Mouse (Mus musculus) hindbrain, embryonic 12.5 days (tissue): Measurements from ENCODE around the gene B3gntl1. TPM values are rescaled to one million over a fixed set of nuclear protein-coding genes. Genes with fewer than 3 reads are reported as not detected.
"Not testable (repeated sequence)": the region's sequence is repeated elsewhere in the genome, so short reads cannot be mapped to it uniquely, and the experiment has no call there.

Source experiments
- ATAC-seq: fragments of 200-750 bp; cut with Nextera tagmentation; 2 replicates; pipeline ENCODE4 v1.8.0; 2017; ENCODE audit warnings: moderate TSS enrichment; ENCODE audit not compliant: low FRiP score
- H3K27ac ChIP-seq: fragments of 300-500 bp; sonication (generic); 2 replicates; pipeline ENCODE4 v1.5.1; 2016; ENCODE audit warnings: mild to moderate bottlenecking
- H3K27me3 ChIP-seq: fragments of 300-500 bp; sonication (generic); 2 replicates; pipeline ENCODE4 v1.6.1; 2016; ENCODE audit warnings: mild to moderate bottlenecking
- H3K36me3 ChIP-seq: fragments of 300-500 bp; sonication (generic); 2 replicates; pipeline ENCODE4 v1.6.1; 2016; ENCODE audit warnings: mild to moderate bottlenecking
- H3K4me1 ChIP-seq: fragments of 300-500 bp; sonication (generic); 2 replicates; pipeline ENCODE4 v1.6.1; 2016
- H3K4me2 ChIP-seq: fragments of 300-500 bp; sonication (generic); replicated peaks from 2 replicates; pipeline ENCODE4 v1.6.1; 2016; ENCODE audit warnings: mild to moderate bottlenecking
- H3K4me3 ChIP-seq: fragments of 300-500 bp; sonication (generic); 2 replicates; pipeline ENCODE4 v1.5.1; 2016; ENCODE audit warnings: mild to moderate bottlenecking
- H3K9ac ChIP-seq: fragments of 300-500 bp; sonication (generic); 2 replicates; pipeline ENCODE4 v1.6.1; 2016; ENCODE audit warnings: mild to moderate bottlenecking, moderate library complexity
- H3K9me3 ChIP-seq: fragments of 300-500 bp; sonication (generic); replicated peaks from 2 replicates; pipeline ENCODE4 v1.6.1; 2016; ENCODE audit warnings: mild to moderate bottlenecking
- WGBS: fragments of 180-500 bp; shearing (Covaris S2); methylation state at CpG from one replicate; pipeline ENCODE4 v1.1.7; 2016; 5-methylcytosine and 5-hydroxymethylcytosine counted together
- polyA plus RNA-seq: library from polyadenylated mRNA; unstranded; fragments of >200 nt; fragmentation: Nextera tagmentation; extraction: Ambion mirVana; gene quantifications from 2 replicates; pipeline ENCODE4 v1.2.1, GENCODE M21; 2016

B3gntl1 gene
- polyA plus RNA-seq, 1 experiment from 2014 or later, result 8.2 TPM

GRCm38 (mm10) chr11:121676836-121677235 lies 3.9 kb upstream of the B3gntl1 start:
- no peak overlapping the region for H3K4me3 ChIP-seq
- H3K27me3 ChIP-seq, result no peaks in the 10 kb centered on the region
- H3K27ac ChIP-seq, result no peak overlapping the region
- H3K4me2 ChIP-seq, result no peak overlapping the region
- 0 out of 2 replicates have a peak, but pooled peaks cover 3% of the 10 kb centered on the region for H3K9me3 ChIP-seq
- H3K9ac ChIP-seq, result no peak overlapping the region
- 94% methylated on average over 2 of the region's 2 CpGs for WGBS
- peaks cover 6% of the 10 kb centered on the region; the same call in 1 of the 2 replicates for H3K4me1 ChIP-seq
- no peaks in the 10 kb centered on the region for H3K36me3 ChIP-seq
- no peak for ATAC-seq

GRCm38 (mm10) chr11:121673629-121674028 lies 676 bp upstream of the B3gntl1 start:
- 0 out of 2 replicates have a peak, but pooled peaks cover 3% of the 10 kb centered on the region for H3K9me3 ChIP-seq
- H3K27ac ChIP-seq, result peak overlapping the region; percentile 91
- no peaks in the 10 kb centered on the region for H3K27me3 ChIP-seq
- 65% methylated on average over 7 of the region's 7 CpGs for WGBS
- ATAC-seq, result peak; percentile 39
- H3K4me3 ChIP-seq, result peak overlapping the region; percentile 63
- no peaks in the 10 kb centered on the region for H3K36me3 ChIP-seq
- H3K4me2 ChIP-seq, result peak overlapping the region; percentile 80
- H3K9ac ChIP-seq, result peak overlapping the region; percentile 55; the same call in 1 of the 2 replicates
- peaks cover 6% of the 10 kb centered on the region; the same call in 1 of the 2 replicates for H3K4me1 ChIP-seq

- 0 out of 2 replicates have a peak, but pooled peaks cover 3% of the 10 kb centered on the region for H3K9me3 ChIP-seq
- WGBS, result 3% methylated on average over 22 of the region's 22 CpGs
- peak; percentile 64 for ATAC-seq
- H3K36me3 ChIP-seq, result no peaks in the 10 kb centered on the region
- peak overlapping the region; percentile 80 for H3K4me2 ChIP-seq
- H3K9ac ChIP-seq, result peak overlapping the region; percentile 75
- peak overlapping the region; percentile 63 for H3K4me3 ChIP-seq
- H3K4me1 ChIP-seq, result peaks cover 6% of the 10 kb centered on the region; the same call in 1 of the 2 replicates
- H3K27ac ChIP-seq, result peak overlapping the region; percentile 91
- H3K27me3 ChIP-seq, result no peaks in the 10 kb centered on the region
Observed at GRCm38 (mm10) chr11:121672312-121672989, 502 bp downstream of the B3gntl1 start.

- H3K27ac ChIP-seq, result no peak overlapping the region
- no peaks in the 10 kb centered on the region for H3K36me3 ChIP-seq
- no peak overlapping the region for H3K4me3 ChIP-seq
- H3K4me1 ChIP-seq, result peaks cover 6% of the 10 kb centered on the region; the same call in 1 of the 2 replicates
- no peak for ATAC-seq
- no peak overlapping the region for H3K9ac ChIP-seq
- 98% methylated on average over 5 of the region's 5 CpGs for WGBS
- no peak overlapping the region for H3K4me2 ChIP-seq
- 0 out of 2 replicates have a peak, but pooled peaks cover 3% of the 10 kb centered on the region for H3K9me3 ChIP-seq
- H3K27me3 ChIP-seq, result no peaks in the 10 kb centered on the region
Observed at GRCm38 (mm10) chr11:121670926-121671325, 2.0 kb downstream of the B3gntl1 start.

- no peak for ATAC-seq
- whole genome bisulfite sequencing, result 91% methylated on average over 5 of the region's 5 CpGs
- H3K27ac ChIP-seq, result no peak overlapping the region
- no peak overlapping the region for H3K9ac ChIP-seq
- H3K9me3 ChIP-seq, result no peaks in the 10 kb centered on the region
- H3K4me3 ChIP-seq, result no peak overlapping the region
- H3K36me3 ChIP-seq, result no peaks in the 10 kb centered on the region
- peaks cover 6% of the 10 kb centered on the region; the same call in 1 of the 2 replicates for H3K4me1 ChIP-seq
- no peaks in the 10 kb centered on the region for H3K27me3 ChIP-seq
- no peak overlapping the region for H3K4me2 ChIP-seq
Observed at GRCm38 (mm10) chr11:121668776-121669175, 4.2 kb downstream of the B3gntl1 start.

- 92% methylated on average over 4 of the region's 4 CpGs for WGBS
- H3K36me3 ChIP-seq, result no peaks in the 10 kb centered on the region
- no peak overlapping the region for H3K4me3 ChIP-seq
- no peak overlapping the region for H3K4me2 ChIP-seq
- H3K27me3 ChIP-seq, result no peaks in the 10 kb centered on the region
- H3K9ac ChIP-seq, result no peak overlapping the region
- no peak overlapping the region for H3K27ac ChIP-seq
- no peak for ATAC-seq
- H3K4me1 ChIP-seq, result peaks cover 6% of the 10 kb centered on the region; the same call in 1 of the 2 replicates
- no peaks in the 10 kb centered on the region for H3K9me3 ChIP-seq
Observed at GRCm38 (mm10) chr11:121667541-121667940, 5.4 kb downstream of the B3gntl1 start.

GRCm38 (mm10) chr11:121661116-121661515 lies 11.8 kb downstream of the B3gntl1 start:
- no peak overlapping the region for H3K9ac ChIP-seq
- H3K4me2 ChIP-seq, result no peak overlapping the region
- H3K27me3 ChIP-seq, result no peaks in the 10 kb centered on the region
- no peak overlapping the region for H3K4me3 ChIP-seq
- no peak for ATAC-seq
- no peaks in the 10 kb centered on the region for H3K4me1 ChIP-seq
- no peaks in the 10 kb centered on the region for H3K9me3 ChIP-seq
- no peaks in the 10 kb centered on the region for H3K36me3 ChIP-seq
- no peak overlapping the region for H3K27ac ChIP-seq
- 91% methylated on average over 2 of the region's 2 CpGs for WGBS

- not testable (repeated sequence) for H3K27ac ChIP-seq, H3K36me3 ChIP-seq, H3K4me1 ChIP-seq, H3K9me3 ChIP-seq, H3K27me3 ChIP-seq, H3K9ac ChIP-seq, H3K4me3 ChIP-seq, ATAC-seq, H3K4me2 ChIP-seq
- 92% methylated on average over 2 of the region's 2 CpGs for WGBS
Observed at GRCm38 (mm10) chr11:121660604-121661003, 12.3 kb downstream of the B3gntl1 start.

- no peak overlapping the region for H3K4me2 ChIP-seq
- no peaks in the 10 kb centered on the region for H3K36me3 ChIP-seq
- H3K9me3 ChIP-seq, result no peaks in the 10 kb centered on the region
- H3K4me1 ChIP-seq, result no peaks in the 10 kb centered on the region
- no peak overlapping the region for H3K4me3 ChIP-seq
- no peak overlapping the region for H3K9ac ChIP-seq
- WGBS, result 52% methylated on average over 1 of the region's 1 CpGs
- H3K27ac ChIP-seq, result no peak overlapping the region
- H3K27me3 ChIP-seq, result no peaks in the 10 kb centered on the region
- ATAC-seq, result no peak
Observed at GRCm38 (mm10) chr11:121658151-121658550, 14.8 kb downstream of the B3gntl1 start.

- Histone ChIP-seq H3K4me3 (no peak overlapping the region), H3K9ac (no peak overlapping the region), H3K27ac (no peak overlapping the region), H3K9me3 (no peaks in the 10 kb centered on the region), H3K4me1 (no peaks in the 10 kb centered on the region), H3K4me2 (no peak overlapping the region), H3K36me3 (no peaks in the 10 kb centered on the region), H3K27me3 (no peaks in the 10 kb centered on the region)
- 85% methylated on average over 6 of the region's 6 CpGs for WGBS
- no peak for ATAC-seq
Observed at GRCm38 (mm10) chr11:121655807-121656511, 17.0 kb downstream of the B3gntl1 start.

- Histone ChIP-seq H3K4me1 (no peaks in the 10 kb centered on the region), H3K36me3 (no peaks in the 10 kb centered on the region), H3K9ac (no peak overlapping the region)
Observed at GRCm38 (mm10) chr11:121655166-121655806, 17.7 kb downstream of the B3gntl1 start.

GRCm38 (mm10) chr11:121654406-121654945 lies 18.5 kb downstream of the B3gntl1 start:
- Histone ChIP-seq H3K4me2 (no peak overlapping the region), H3K27ac (no peak overlapping the region), H3K9ac (no peak overlapping the region), H3K27me3 (no peaks in the 10 kb centered on the region), H3K9me3 (no peaks in the 10 kb centered on the region), H3K4me1 (no peaks in the 10 kb centered on the region), H3K36me3 (no peaks in the 10 kb centered on the region), H3K4me3 (no peak overlapping the region)
- no peak for ATAC-seq
- 81% methylated on average over 9 of the region's 9 CpGs for WGBS

More at GRCm38 (mm10) chr11:121655166-121655806, 17.7 kb downstream of the B3gntl1 start:
- Histone ChIP-seq H3K9me3 (no peaks in the 10 kb centered on the region), H3K27me3 (no peaks in the 10 kb centered on the region), H3K4me2 (no peak overlapping the region), H3K27ac (no peak overlapping the region), H3K4me3 (no peak overlapping the region)
- 83% methylated on average over 6 of the region's 6 CpGs for WGBS
- ATAC-seq, result no peak
